Mouse (Mus musculus): Measurements from ENCODE around the gene Sowahd.

DNA sequence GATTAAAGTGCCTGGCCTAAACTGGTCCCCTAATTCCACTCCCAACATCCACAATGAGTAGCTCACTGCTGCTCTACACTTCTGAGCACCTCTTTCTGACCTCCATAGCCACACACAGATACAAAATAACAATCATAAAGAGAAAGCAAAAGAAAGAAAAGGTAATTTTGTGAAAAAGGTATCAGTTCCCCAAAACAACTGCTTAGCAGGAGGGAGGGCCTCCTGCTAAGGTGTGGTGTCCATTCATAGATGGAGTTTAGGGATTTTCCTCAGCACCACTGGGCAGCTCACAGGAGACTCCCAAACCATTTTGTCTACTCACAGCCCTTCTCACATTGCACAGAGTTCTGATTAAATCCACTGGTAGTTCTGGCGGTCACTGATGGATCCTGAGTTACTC is 40.1 kb downstream of the Sowahd start:
- no peak for TF ChIP-seq POLR2A (IDR thresholded peaks at IDR 0.05; ENCODE audit: borderline replicate concordance, low read depth, low read length)
- no peak for TF ChIP-seq CTCF (IDR thresholded peaks at IDR 0.05; ENCODE audit: low read depth, low read length)
